Mouse (Mus musculus) stomach, embryonic 16.5 days (tissue): Measurements from ENCODE around the gene Atxn7l1. TPM values are rescaled to one million over a fixed set of nuclear protein-coding genes. Genes with fewer than 3 reads are reported as not detected.
A peak's percentile ranks its signal among the peaks of the same experiment; 100 is the strongest.
"Not testable (repeated sequence)": the region's sequence is repeated elsewhere in the genome, so short reads cannot be mapped to it uniquely, and the experiment has no call there.

Experiments
- ATAC-seq: fragments of 200-750 bp; cut with Nextera tagmentation; 2 replicates; pipeline ENCODE4 v1.8.0; 2017; ENCODE audit warnings: moderate number of reproducible peaks, moderate TSS enrichment; ENCODE audit not compliant: insufficient read depth, low FRiP score
- H3K27ac ChIP-seq: fragments of 300-500 bp; sonication (generic); 2 replicates; pipeline ENCODE4 v1.5.1; 2014; ENCODE audit warnings: low read length
- H3K27me3 ChIP-seq: fragments of 300-500 bp; sonication (generic); 2 replicates; pipeline ENCODE4 v1.6.1; 2014; ENCODE audit warnings: low read length, control low read depth, mixed read lengths; ENCODE audit not compliant: control insufficient read depth, insufficient read depth
- H3K36me3 ChIP-seq: fragments of 300-500 bp; sonication (generic); 2 replicates; pipeline ENCODE4 v1.6.1; 2014; ENCODE audit warnings: low read length; ENCODE audit not compliant: control insufficient read depth, insufficient read depth
- H3K4me1 ChIP-seq: fragments of 300-500 bp; sonication (generic); 2 replicates; pipeline ENCODE4 v1.6.1; 2014; ENCODE audit warnings: low read length, control low read depth, mixed read lengths; ENCODE audit not compliant: control insufficient read depth, insufficient read depth
- H3K4me2 ChIP-seq: fragments of 300-500 bp; sonication (generic); 2 replicates; pipeline ENCODE4 v1.6.1; 2014; ENCODE audit warnings: low read depth, low read length, mixed read lengths
- H3K4me3 ChIP-seq: fragments of 300-500 bp; sonication (generic); replicated peaks from 2 replicates; pipeline ENCODE4 v1.5.1; 2014; ENCODE audit warnings: mild to moderate bottlenecking, low read length
- H3K9ac ChIP-seq: fragments of 300-500 bp; sonication (generic); 2 replicates; pipeline ENCODE4 v1.6.1; 2014; ENCODE audit warnings: low read length
- H3K9me3 ChIP-seq: fragments of 300-500 bp; sonication (generic); replicated peaks from 2 replicates; pipeline ENCODE4 v1.6.1; 2016; ENCODE audit warnings: low read length, control low read depth; ENCODE audit not compliant: control insufficient read depth
- WGBS: fragments of 180-500 bp; shearing (Covaris S2); extraction: QIAGEN DNeasy Blood & Tissue Kit; methylation state at CpG from one replicate; pipeline ENCODE4 v1.1.7; 2014; 5-methylcytosine and 5-hydroxymethylcytosine counted together
- polyA plus RNA-seq: library from polyadenylated mRNA; unstranded; fragments of >200 nt; fragmentation: Nextera tagmentation; extraction: Ambion mirVana; gene quantifications from 2 replicates; pipeline ENCODE4 v1.2.1, GENCODE M21; 2015

The Atxn7l1 gene
- polyA plus RNA-seq, 1 experiment from 2014 or later, result 13.3 TPM

- Histone ChIP-seq H3K4me1 (peaks cover 7% of the 10 kb centered on the region; the same call in 1 of the 2 replicates), H3K4me2 (no peak overlapping the region), H3K27me3 (no peaks in the 10 kb centered on the region), H3K27ac (no peak overlapping the region), H3K9ac (no peak overlapping the region), H3K9me3 (no peaks in the 10 kb centered on the region), H3K36me3 (no peaks in the 10 kb centered on the region), H3K4me3 (no peak overlapping the region)
- WGBS, result 77% methylated on average over 7 of the region's 7 CpGs
- no peak for ATAC-seq
Measured at GRCm38 (mm10) chr12:33160406-33160805, 12.9 kb downstream of the Atxn7l1 start.

- peak overlapping the region; percentile 82 for H3K27ac ChIP-seq
- no peaks in the 10 kb centered on the region for H3K27me3 ChIP-seq
- peak overlapping the region; percentile 44; the same call in 1 of the 2 replicates for H3K9ac ChIP-seq
- ATAC-seq, result no peak
- H3K4me3 ChIP-seq, result no peak overlapping the region
- H3K9me3 ChIP-seq, result no peaks in the 10 kb centered on the region
- H3K36me3 ChIP-seq, result no peaks in the 10 kb centered on the region
- peaks cover 7% of the 10 kb centered on the region; the same call in 1 of the 2 replicates for H3K4me1 ChIP-seq
- WGBS, result 41% methylated on average over 12 of the region's 12 CpGs
- H3K4me2 ChIP-seq, result peak overlapping the region; percentile 21
Measured at GRCm38 (mm10) chr12:33162541-33162940, 15.0 kb downstream of the Atxn7l1 start.

GRCm38 (mm10) chr12:33164019-33164418 is 16.5 kb downstream of the Atxn7l1 start:
- H3K4me1 ChIP-seq, H3K4me3 ChIP-seq, H3K9me3 ChIP-seq, H3K9ac ChIP-seq, H3K4me2 ChIP-seq, H3K27me3 ChIP-seq, ATAC-seq, H3K36me3 ChIP-seq, H3K27ac ChIP-seq: not testable (repeated sequence)
- 93% methylated on average over 5 of the region's 5 CpGs for WGBS

- Histone ChIP-seq H3K27ac (no peak overlapping the region), H3K27me3 (no peaks in the 10 kb centered on the region), H3K4me2 (no peak overlapping the region), H3K36me3 (no peaks in the 10 kb centered on the region), H3K9ac (no peak overlapping the region), H3K4me3 (no peak overlapping the region), H3K9me3 (no peaks in the 10 kb centered on the region), H3K4me1 (peaks cover 4% of the 10 kb centered on the region; the same call in 1 of the 2 replicates)
- WGBS, result 53% methylated on average over 8 of the region's 8 CpGs
- ATAC-seq, result no peak
Measured at GRCm38 (mm10) chr12:33166712-33167111, 19.2 kb downstream of the Atxn7l1 start.

DNA sequence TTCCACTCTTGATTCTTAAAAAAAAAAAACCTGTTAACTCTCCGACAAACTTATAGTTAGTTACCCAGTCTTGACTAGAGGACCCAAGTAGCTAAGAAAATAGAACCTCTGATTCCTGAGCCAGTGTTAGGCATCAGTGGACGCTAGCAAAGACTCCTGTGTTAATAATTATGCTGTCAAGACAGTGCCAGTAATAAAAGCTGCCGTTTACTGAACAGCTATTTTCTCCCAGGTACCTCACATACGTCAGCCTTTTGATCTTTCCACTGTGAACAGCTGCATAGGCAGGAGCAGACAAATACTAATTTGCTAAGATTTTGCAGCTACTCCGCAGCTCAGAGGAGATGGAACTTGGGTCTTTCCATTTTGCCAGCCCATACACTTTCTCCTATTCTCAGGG is 20.1 kb downstream of the Atxn7l1 start:
- Histone ChIP-seq H3K27me3 (no peaks in the 10 kb centered on the region), H3K27ac (no peak overlapping the region), H3K9me3 (no peaks in the 10 kb centered on the region), H3K4me1 (peaks cover 2% of the 10 kb centered on the region; the same call in 1 of the 2 replicates), H3K4me2 (no peak overlapping the region), H3K4me3 (no peak overlapping the region), H3K36me3 (no peaks in the 10 kb centered on the region), H3K9ac (no peak overlapping the region)
- ATAC-seq, result no peak
- 69% methylated on average over 5 of the region's 5 CpGs for WGBS

DNA sequence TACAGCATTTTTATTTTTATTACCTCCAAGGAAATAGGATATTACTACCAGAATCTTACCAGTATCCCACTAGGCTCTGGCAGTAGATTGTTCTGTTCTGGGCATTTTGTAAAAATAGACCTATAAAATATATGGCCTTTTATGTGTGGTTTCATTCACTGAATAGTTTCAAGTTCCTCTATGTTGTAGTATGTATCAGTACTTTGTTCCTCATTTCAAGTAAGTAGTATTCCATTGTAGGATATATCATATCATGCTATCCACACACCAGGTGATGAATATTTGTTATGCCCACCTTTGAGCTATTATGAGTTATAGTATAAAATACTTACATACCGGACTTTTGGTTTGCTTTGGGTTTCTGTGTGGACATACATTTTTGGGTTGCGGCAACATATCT is 21.0 kb downstream of the Atxn7l1 start:
- no peak for ATAC-seq
- Histone ChIP-seq H3K27me3 (no peaks in the 10 kb centered on the region), H3K36me3 (no peaks in the 10 kb centered on the region)

DNA sequence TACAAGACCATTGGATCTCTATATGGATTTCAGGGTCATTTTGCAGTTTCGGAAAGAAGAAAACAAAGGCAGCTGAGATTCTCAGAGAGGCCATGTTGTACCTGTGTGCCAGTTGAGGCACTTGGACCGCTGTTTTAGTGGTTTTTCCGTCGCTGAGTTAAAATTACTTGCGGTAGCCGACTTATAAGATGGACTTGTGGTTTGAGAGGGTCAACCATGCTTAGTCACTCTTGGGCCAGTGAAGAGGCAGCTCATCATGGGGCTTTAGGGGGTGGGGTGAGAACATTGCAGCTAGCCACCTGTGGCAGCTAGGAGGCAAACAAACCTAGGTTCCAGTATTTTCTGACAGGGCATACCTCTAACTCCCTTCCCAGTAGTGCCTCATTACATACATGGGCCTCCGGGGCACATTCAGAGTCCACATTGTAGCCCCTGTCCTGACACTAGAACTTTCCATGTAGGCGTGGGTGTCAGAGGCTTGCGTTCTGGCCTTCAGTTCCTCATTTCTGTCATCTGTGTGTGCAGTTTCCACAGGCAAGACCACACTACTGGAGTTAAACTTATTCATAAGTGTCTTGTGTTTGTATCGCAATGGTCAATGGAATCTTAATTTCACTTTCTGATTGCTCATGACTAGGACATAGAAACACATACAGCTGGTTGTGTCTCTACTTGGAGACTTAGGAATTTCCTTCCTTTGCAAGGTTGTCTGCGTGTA is 22.4 kb downstream of the Atxn7l1 start:
- peaks cover 4% of the 10 kb centered on the region for H3K4me1 ChIP-seq
- no peak overlapping the region for H3K4me2 ChIP-seq
- H3K36me3 ChIP-seq, result no peaks in the 10 kb centered on the region
- H3K4me3 ChIP-seq, result no peak overlapping the region
- no peak for ATAC-seq
- WGBS, result 87% methylated on average over 11 of the region's 11 CpGs
- H3K27ac ChIP-seq, result no peak overlapping the region
- H3K27me3 ChIP-seq, result no peaks in the 10 kb centered on the region
- no peak overlapping the region for H3K9ac ChIP-seq
- no peaks in the 10 kb centered on the region for H3K9me3 ChIP-seq

More for the DNA sequence above, 21.0 kb downstream of the Atxn7l1 start:
- 93% methylated on average over 2 of the region's 2 CpGs for WGBS
- H3K4me2 ChIP-seq, result no peak overlapping the region
- H3K4me3 ChIP-seq, result no peak overlapping the region
- H3K27ac ChIP-seq, result no peak overlapping the region
- H3K4me1 ChIP-seq, result peaks cover 3% of the 10 kb centered on the region; the same call in 1 of the 2 replicates
- no peaks in the 10 kb centered on the region for H3K9me3 ChIP-seq
- H3K9ac ChIP-seq, result no peak overlapping the region

- Histone ChIP-seq H3K27me3 (no peaks in the 10 kb centered on the region), H3K4me2 (no peak overlapping the region), H3K4me1 (peaks cover 11% of the 10 kb centered on the region), H3K9me3 (no peaks in the 10 kb centered on the region), H3K9ac (no peak overlapping the region), H3K4me3 (no peak overlapping the region), H3K36me3 (no peaks in the 10 kb centered on the region), H3K27ac (no peak overlapping the region)
- ATAC-seq, result no peak
- WGBS, result 82% methylated on average over 7 of the region's 7 CpGs
Measured at GRCm38 (mm10) chr12:33170822-33171221, 23.3 kb downstream of the Atxn7l1 start.

DNA sequence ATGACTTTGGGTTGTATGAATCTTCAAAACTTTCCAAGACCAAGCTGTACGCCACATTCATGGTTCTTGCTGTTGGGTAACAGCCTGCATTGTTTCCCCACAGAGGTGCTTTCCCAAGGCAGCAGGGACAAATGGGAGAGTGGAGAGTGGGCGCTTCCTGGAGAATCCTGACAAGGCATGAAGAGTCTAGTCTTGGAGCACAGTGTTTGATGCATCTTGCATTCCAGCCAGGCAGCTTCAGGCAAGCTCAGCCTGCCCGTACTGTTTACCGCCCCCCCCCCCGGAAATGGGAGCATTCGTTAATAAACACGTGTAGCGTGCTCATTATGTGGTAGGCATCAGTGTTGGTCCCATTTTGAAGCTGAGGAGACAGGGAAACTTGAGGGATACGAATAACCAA is 25.4 kb downstream of the Atxn7l1 start:
- WGBS, result 86% methylated on average over 9 of the region's 9 CpGs
- H3K4me3 ChIP-seq, result no peak overlapping the region
- H3K27me3 ChIP-seq, result no peaks in the 10 kb centered on the region
- H3K4me1 ChIP-seq, result peaks cover 18% of the 10 kb centered on the region
- no peaks in the 10 kb centered on the region for H3K9me3 ChIP-seq
- no peaks in the 10 kb centered on the region for H3K36me3 ChIP-seq
- no peak overlapping the region for H3K27ac ChIP-seq
- ATAC-seq, result no peak
- no peak overlapping the region for H3K4me2 ChIP-seq
- H3K9ac ChIP-seq, result no peak overlapping the region
